In genomic region chr17:48999463-49000227, GRCm38 (mm10) we compare ENCODE assay signal across 15 mouse cellular contexts.
DNase-seq lines count a peak whose midpoint lies in the region; ATAC-seq lines count a peak whose summit lies in the region.
"Had no signal": no experiment of that assay in that cellular context is flagged by ENCODE, and none has a peak within 500 bp of the region (broad histone marks: within the 10 kb centered on the region; RNA-seq: fewer than 3 reads in every experiment).

No protein-coding gene starts in this region.

- H3K36me3 ChIP-seq in embryonic facial prominence, embryonic 11.5 days (replicated peaks; ENCODE audit: control insufficient read depth, insufficient read depth, low read depth, low read length), result no peaks in the 10 kb centered on the region
- H3K36me3 ChIP-seq in embryonic facial prominence, embryonic 10.5 days (replicated peaks), result no peaks in the 10 kb centered on the region
- no peaks in the 10 kb centered on the region for H3K36me3 ChIP-seq in lung, embryonic 16.5 days (ENCODE audit: control insufficient read depth, insufficient read depth, low read length)
- no peaks in the 10 kb centered on the region for H3K36me3 ChIP-seq in hindbrain, embryonic 14.5 days (replicated peaks; ENCODE audit: control insufficient read depth, insufficient read depth)
- H3K36me3 ChIP-seq in neural tube, embryonic 14.5 days (ENCODE audit: control insufficient read depth, insufficient read depth, low read length), result no peaks in the 10 kb centered on the region
- H3K36me3 ChIP-seq: embryonic facial prominence, embryonic 12.5 days; G1E; heart, embryonic 15.5 days had no signal

- H3K4me3 ChIP-seq in embryonic facial prominence, embryonic 11.5 days (ENCODE audit: low read depth, low read length), result no peak overlapping the region
- H3K4me3 ChIP-seq in embryonic facial prominence, embryonic 10.5 days, result no peak overlapping the region
- no peak overlapping the region for H3K4me3 ChIP-seq in lung, embryonic 16.5 days (ENCODE audit: low read length)
- H3K4me3 ChIP-seq in hindbrain, embryonic 14.5 days (replicated peaks; ENCODE audit: low read length), result no peak overlapping the region
- H3K4me3 ChIP-seq in neural tube, embryonic 14.5 days (ENCODE audit: low read depth, low read length), result no peak overlapping the region
- H3K4me3 ChIP-seq: embryonic facial prominence, embryonic 12.5 days; heart, embryonic 15.5 days had no signal

- peak; percentile 58; the same call in 1 of the 2 replicates for ATAC-seq in embryonic facial prominence, embryonic 11.5 days (replicated peaks; ENCODE audit: insufficient number of reproducible peaks, low FRiP score, low TSS enrichment, low read depth)
- ATAC-seq in lung, embryonic 16.5 days (ENCODE audit: low read depth), result peak; percentile 66; the same call in 1 of the 2 replicates
- ATAC-seq in hindbrain, embryonic 14.5 days (ENCODE audit: low FRiP score), result peak; percentile 63; the same call in 1 of the 2 replicates
- peak; percentile 72 for ATAC-seq in neural tube, embryonic 14.5 days (ENCODE audit: low read depth)

- H3K4me1 ChIP-seq in embryonic facial prominence, embryonic 11.5 days (ENCODE audit: control insufficient read depth, insufficient read depth, low read length), result no peaks in the 10 kb centered on the region
- H3K4me1 ChIP-seq in embryonic facial prominence, embryonic 10.5 days, result peaks cover 19% of the 10 kb centered on the region
- 0 out of 2 replicates have a peak, but pooled peaks cover 2% of the 10 kb centered on the region for H3K4me1 ChIP-seq in lung, embryonic 16.5 days (replicated peaks; ENCODE audit: control insufficient read depth, insufficient read depth, low read length)
- peaks cover 12% of the 10 kb centered on the region for H3K4me1 ChIP-seq in hindbrain, embryonic 14.5 days (replicated peaks; ENCODE audit: control insufficient read depth, insufficient read depth, low read length)
- peaks cover 10% of the 10 kb centered on the region for H3K4me1 ChIP-seq in neural tube, embryonic 14.5 days (ENCODE audit: control insufficient read depth, insufficient read depth, low read length)
- H3K4me1 ChIP-seq: embryonic facial prominence, embryonic 12.5 days; heart, embryonic 15.5 days had no signal

- 8% methylated on average over 11 of the region's 11 CpGs for WGBS in embryonic facial prominence, embryonic 11.5 days
- 8% methylated on average over 11 of the region's 11 CpGs for WGBS in embryonic facial prominence, embryonic 10.5 days
- 5% methylated on average over 11 of the region's 11 CpGs for WGBS in lung, embryonic 16.5 days
- WGBS in hindbrain, embryonic 14.5 days, result 4% methylated on average over 11 of the region's 11 CpGs
- 3% methylated on average over 11 of the region's 11 CpGs for WGBS in neural tube, embryonic 14.5 days

- H3K9ac ChIP-seq in embryonic facial prominence, embryonic 11.5 days (replicated peaks; ENCODE audit: low read length), result no peak overlapping the region
- no peak overlapping the region for H3K9ac ChIP-seq in lung, embryonic 16.5 days (ENCODE audit: low read length)
- no peak overlapping the region for H3K9ac ChIP-seq in hindbrain, embryonic 14.5 days
- no peak overlapping the region for H3K9ac ChIP-seq in neural tube, embryonic 14.5 days (replicated peaks; ENCODE audit: low read depth, low read length)
- H3K9ac ChIP-seq: embryonic facial prominence, embryonic 12.5 days; heart, embryonic 15.5 days had no signal

- no peak overlapping the region; the same call in 1 of the 2 replicates for H3K4me2 ChIP-seq in embryonic facial prominence, embryonic 11.5 days (ENCODE audit: low read depth, low read length)
- H3K4me2 ChIP-seq in lung, embryonic 16.5 days (ENCODE audit: low read depth, low read length), result no peak overlapping the region
- 0 out of 2 replicates have a peak overlapping the region, but pooled peaks have one; percentile 19 for H3K4me2 ChIP-seq in hindbrain, embryonic 14.5 days (replicated peaks)
- no peak overlapping the region for H3K4me2 ChIP-seq in neural tube, embryonic 14.5 days (ENCODE audit: low read depth, low read length)
- H3K4me2 ChIP-seq: embryonic facial prominence, embryonic 12.5 days; heart, embryonic 15.5 days had no signal

- H3K27ac ChIP-seq in embryonic facial prominence, embryonic 11.5 days (replicated peaks; ENCODE audit: low read depth, low read length), result no peak overlapping the region
- no peak overlapping the region for H3K27ac ChIP-seq in embryonic facial prominence, embryonic 10.5 days (replicated peaks)
- H3K27ac ChIP-seq in lung, embryonic 16.5 days (ENCODE audit: low read length), result no peak overlapping the region
- peak overlapping the region; percentile 62; the same call in 1 of the 2 replicates for H3K27ac ChIP-seq in hindbrain, embryonic 14.5 days
- peak overlapping the region; percentile 28; the same call in 1 of the 2 replicates for H3K27ac ChIP-seq in neural tube, embryonic 14.5 days (ENCODE audit: low read depth, low read length)
- H3K27ac ChIP-seq: embryonic facial prominence, embryonic 12.5 days; heart, embryonic 15.5 days had no signal

- H3K9me3 ChIP-seq in embryonic facial prominence, embryonic 11.5 days (replicated peaks; ENCODE audit: control insufficient read depth, low read length), result no peaks in the 10 kb centered on the region
- H3K9me3 ChIP-seq in embryonic facial prominence, embryonic 10.5 days, result no peaks in the 10 kb centered on the region
- H3K9me3 ChIP-seq in lung, embryonic 16.5 days (ENCODE audit: control insufficient read depth, low read length), result no peaks in the 10 kb centered on the region
- H3K9me3 ChIP-seq in hindbrain, embryonic 14.5 days (ENCODE audit: control insufficient read depth, low read length), result no peaks in the 10 kb centered on the region
- H3K9me3 ChIP-seq in neural tube, embryonic 14.5 days (ENCODE audit: control insufficient read depth, low read length), result no peaks in the 10 kb centered on the region
- H3K9me3 ChIP-seq: embryonic facial prominence, embryonic 12.5 days; heart, embryonic 15.5 days had no signal

- no peak for DNase-seq in embryonic facial prominence, embryonic 11.5 days (ENCODE audit: low spot score)
- DNase-seq in embryonic facial prominence, embryonic 10.5 days (ENCODE audit: low spot score), result no peak
- no peak for DNase-seq in lung, postnatal 14 days
- DNase-seq in hindbrain, embryonic 14.5 days (ENCODE audit: low spot score), result peak; percentile 45
- DNase-seq in cerebellum, adult 11 months, result no peak
- DNase-seq in thymus, postnatal 25 days, result no peak
- DNase-seq: gastrocnemius, postnatal 14 days; kidney, postnatal 4 days; lung, adult 2 months; thymus, adult 18-20 months had no signal

- H3K27me3 ChIP-seq in embryonic facial prominence, embryonic 11.5 days (ENCODE audit: control insufficient read depth, insufficient read depth, low read length), result no peaks in the 10 kb centered on the region
- peaks cover 4% of the 10 kb centered on the region; the same call in 1 of the 2 replicates for H3K27me3 ChIP-seq in embryonic facial prominence, embryonic 10.5 days (replicated peaks; ENCODE audit: low read depth, poor library complexity, severe bottlenecking)
- H3K27me3 ChIP-seq in lung, embryonic 16.5 days (ENCODE audit: control insufficient read depth, insufficient read depth, low read depth, low read length), result no peaks in the 10 kb centered on the region
- H3K27me3 ChIP-seq in hindbrain, embryonic 14.5 days (ENCODE audit: control insufficient read depth, insufficient read depth, low read length), result no peaks in the 10 kb centered on the region; the same call in 1 of the 2 replicates
- no peaks in the 10 kb centered on the region for H3K27me3 ChIP-seq in neural tube, embryonic 14.5 days (ENCODE audit: control insufficient read depth, insufficient read depth, low read length)
- H3K27me3 ChIP-seq: embryonic facial prominence, embryonic 12.5 days had no signal

Comparison
In these comparisons a context has a peak if more than half of its experiments do, and no peak if none do; other contexts are left out.
1. H3K27ac ChIP-seq: peak in hindbrain, embryonic 14.5 days (single experiment) and neural tube, embryonic 14.5 days (single experiment); none in embryonic facial prominence, embryonic 11.5 days (single experiment), embryonic facial prominence, embryonic 10.5 days (single experiment) and lung, embryonic 16.5 days (single experiment).
2. Peak in every context shown above with its lines, with median percentiles within 50 percentile points of each other: ATAC-seq.